Mouse (Mus musculus) heart, adult 2 months (tissue): Measurements from ENCODE around the gene Sorl1.

Source experiments
- CTCF ChIP-seq: fragments of 200-600 bp; IDR thresholded peaks from 2 replicates; pipeline ENCODE4 v1.8.1; 2022; ENCODE audit warnings: antibody characterized with exemption, mild to moderate bottlenecking, moderate library complexity
- EP300 ChIP-seq: fragments of 200-500 bp; IDR thresholded peaks from 2 replicates; pipeline ENCODE4 v1.6.1; 2011; ENCODE audit warnings: low read depth, low read length, control low read depth; ENCODE audit not compliant: insufficient read depth
- POLR2A ChIP-seq: fragments of 200-500 bp; IDR thresholded peaks from 2 replicates; pipeline ENCODE4 v1.6.1; 2011; ENCODE audit warnings: mild to moderate bottlenecking, low read depth, low read length, control low read depth; ENCODE audit not compliant: insufficient read depth

DNA sequence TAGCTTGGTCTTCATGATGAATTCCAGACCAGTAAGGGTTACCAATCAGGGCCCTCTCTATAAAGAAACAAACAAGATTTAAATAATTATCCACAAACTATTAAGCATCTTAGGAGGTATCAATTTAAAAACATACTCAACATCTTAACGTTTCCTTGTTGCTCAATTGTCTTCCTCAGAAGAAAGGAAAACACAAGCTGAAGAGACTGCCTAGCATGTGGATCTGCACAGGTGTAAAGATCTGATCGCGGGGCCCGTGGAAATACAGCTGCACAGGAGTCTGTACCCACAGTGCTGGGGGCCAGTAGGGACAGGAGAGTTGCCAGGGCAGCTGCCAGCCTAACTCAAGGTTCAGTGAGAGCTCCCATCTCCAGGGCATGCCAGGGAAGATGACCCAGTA lies 38.9 kb upstream of the Sorl1 start:
- no peak for TF ChIP-seq POLR2A
- TF ChIP-seq CTCF = no peak
- no peak for TF ChIP-seq EP300
